Mouse (Mus musculus): ENCODE results near the gene Phkg1. TPM values are rescaled to one million over a fixed set of nuclear protein-coding genes. Genes with fewer than 3 reads are reported as not detected.
A peak's percentile ranks its signal among the peaks of the same experiment; 100 is the strongest.

Phkg1 gene
- polyA plus RNA-seq, 1 experiment from 2014 or later: 0.30 TPM

GRCm38 (mm10) chr5:129856414-129856813 is 41.9 kb downstream of the Phkg1 start:
- no peak overlapping the region for H3K4me2 ChIP-seq
- no peak overlapping the region for H3K27ac ChIP-seq
- no peaks in the 10 kb centered on the region for H3K27me3 ChIP-seq
- no peak overlapping the region for H3K9ac ChIP-seq
- WGBS: 90% methylated on average over 5 of the region's 5 CpGs
- peaks cover 80% of the 10 kb centered on the region for H3K36me3 ChIP-seq
- no peak for ATAC-seq (ENCODE audit: low FRiP score)
- no peaks in the 10 kb centered on the region for H3K4me1 ChIP-seq (replicated peaks)
- no peak overlapping the region for H3K4me3 ChIP-seq
- H3K9me3 ChIP-seq: no peaks in the 10 kb centered on the region

- H3K4me1 ChIP-seq (replicated peaks): no peaks in the 10 kb centered on the region
- no peak for ATAC-seq (ENCODE audit: low FRiP score)
- peaks cover 70% of the 10 kb centered on the region for H3K36me3 ChIP-seq
- no peak overlapping the region for H3K9ac ChIP-seq
- 54% methylated on average over 5 of the region's 5 CpGs for WGBS
- no peaks in the 10 kb centered on the region for H3K9me3 ChIP-seq
- H3K4me2 ChIP-seq: no peak overlapping the region
- H3K27me3 ChIP-seq: no peaks in the 10 kb centered on the region
- H3K27ac ChIP-seq: no peak overlapping the region
- no peak overlapping the region for H3K4me3 ChIP-seq
These were observed 43.2 kb downstream of the Phkg1 start for GRCm38 (mm10) chr5:129855163-129855562.

- 69% methylated on average over 8 of the region's 8 CpGs for WGBS
- Histone ChIP-seq H3K9ac (peak overlapping the region; percentile 84), H3K36me3 (peaks cover 35% of the 10 kb centered on the region), H3K27ac (no peak overlapping the region), H3K9me3 (no peaks in the 10 kb centered on the region), H3K27me3 (no peaks in the 10 kb centered on the region), H3K4me3 (peak overlapping the region; percentile 75), H3K4me1 (replicated peaks) (peaks cover 14% of the 10 kb centered on the region), H3K4me2 (peak overlapping the region; percentile 68)
- no peak for ATAC-seq (ENCODE audit: low FRiP score)
These were observed 50.9 kb downstream of the Phkg1 start for GRCm38 (mm10) chr5:129847558-129847820.

GRCm38 (mm10) chr5:129846752-129847557 is 51.4 kb downstream of the Phkg1 start, which contains the start of gene Sumf2:
Gene Sumf2 (plus strand): TSS chr5:129846986.
- H3K27me3 ChIP-seq: no peaks in the 10 kb centered on the region
- peak within 1 kb of the TSS; percentile 86 for H3K27ac ChIP-seq
- peaks cover 14% of the 10 kb centered on the region for H3K4me1 ChIP-seq (replicated peaks)
- peaks cover 35% of the 10 kb centered on the region for H3K36me3 ChIP-seq
- peak within 1 kb of the TSS; percentile 68 for H3K4me2 ChIP-seq
- peak; percentile 99 for ATAC-seq (ENCODE audit: low FRiP score)
- H3K9me3 ChIP-seq: no peaks in the 10 kb centered on the region
- peak within 1 kb of the TSS; percentile 75 for H3K4me3 ChIP-seq
- H3K9ac ChIP-seq: peak within 1 kb of the TSS; percentile 84
- 14% methylated on average over 22 of the region's 22 CpGs for WGBS

GRCm38 (mm10) chr5:129844848-129845247 is 53.5 kb downstream of the Phkg1 start:
- Histone ChIP-seq H3K9me3 (no peaks in the 10 kb centered on the region), H3K27me3 (no peaks in the 10 kb centered on the region), H3K27ac (no peak overlapping the region), H3K9ac (no peak overlapping the region), H3K4me1 (replicated peaks) (peaks cover 14% of the 10 kb centered on the region), H3K36me3 (peaks cover 28% of the 10 kb centered on the region), H3K4me3 (no peak overlapping the region), H3K4me2 (no peak overlapping the region)
- no peak for ATAC-seq (ENCODE audit: low FRiP score)
- WGBS: 97% methylated on average over 5 of the region's 5 CpGs

Other genes starting within 250 kb of the Phkg1 start
- 8.2 and 8.7 TPM in 2 replicates for gene Zfp11, start 228.4 kb downstream of the Phkg1 start, polyA plus RNA-seq (2015; fragmentation: Nextera tagmentation; extraction: Ambion mirVana)
- gene Sept14, start 190.0 kb downstream of the Phkg1 start, polyA plus RNA-seq (2015; fragmentation: Nextera tagmentation; extraction: Ambion mirVana): not detected in 2 replicates
- gene Mrps17, start 183.1 kb downstream of the Phkg1 start, polyA plus RNA-seq (2015; fragmentation: Nextera tagmentation; extraction: Ambion mirVana): 168 and 174 TPM in 2 replicates
- gene Nipsnap2, start 173.5 kb downstream of the Phkg1 start, polyA plus RNA-seq (2015; fragmentation: Nextera tagmentation; extraction: Ambion mirVana): 89.1 and 95.3 TPM in 2 replicates
- 34.3 and 38.5 TPM in 2 replicates for gene Psph, start 111.1 kb downstream of the Phkg1 start, polyA plus RNA-seq (2015; fragmentation: Nextera tagmentation; extraction: Ambion mirVana)
- gene Sumf2, start 51.6 kb downstream of the Phkg1 start, polyA plus RNA-seq (2015; fragmentation: Nextera tagmentation; extraction: Ambion mirVana): 31.7 and 37.8 TPM in 2 replicates
- 858 and 885 TPM in 2 replicates for gene Chchd2, start 11.1 kb downstream of the Phkg1 start, polyA plus RNA-seq (2015; fragmentation: Nextera tagmentation; extraction: Ambion mirVana)
- 14.6 and 15.1 TPM in 2 replicates for gene Zbed5, start 2.8 kb downstream of the Phkg1 start, polyA plus RNA-seq (2015; fragmentation: Nextera tagmentation; extraction: Ambion mirVana)
- 7.4 and 7.7 TPM in 2 replicates for gene Nupr1l, start 10.0 kb upstream of the Phkg1 start, polyA plus RNA-seq (2015; fragmentation: Nextera tagmentation; extraction: Ambion mirVana)
- gene Vkorc1l1, start 43.4 kb upstream of the Phkg1 start, polyA plus RNA-seq (2015; fragmentation: Nextera tagmentation; extraction: Ambion mirVana): 31.1 and 32.5 TPM in 2 replicates
- gene Gusb, start 104.5 kb upstream of the Phkg1 start, polyA plus RNA-seq (2015; fragmentation: Nextera tagmentation; extraction: Ambion mirVana): 28.9 and 31.9 TPM in 2 replicates
- gene Asl, start 130.7 kb upstream of the Phkg1 start, polyA plus RNA-seq (2015; fragmentation: Nextera tagmentation; extraction: Ambion mirVana): 31.3 and 40.2 TPM in 2 replicates
- gene Crcp, start 130.7 kb upstream of the Phkg1 start, polyA plus RNA-seq (2015; fragmentation: Nextera tagmentation; extraction: Ambion mirVana): 78.7 and 82.4 TPM in 2 replicates
- 52.5 and 52.8 TPM in 2 replicates for gene Tpst1, start 174.8 kb upstream of the Phkg1 start, polyA plus RNA-seq (2015; fragmentation: Nextera tagmentation; extraction: Ambion mirVana)
- 13.2 and 13.7 TPM in 2 replicates for gene Kctd7, start 246.3 kb upstream of the Phkg1 start, polyA plus RNA-seq (2015; fragmentation: Nextera tagmentation; extraction: Ambion mirVana)